Mouse (Mus musculus) CH12.LX (cell line): ENCODE data around the gene Notch1. TPM values are rescaled to one million over a fixed set of nuclear protein-coding genes. Genes with fewer than 3 reads are reported as not detected.

Source experiments
- DNase-seq: peaks from one replicate; pipeline ENCODE4 v3.0.0-alpha.2; 2013; ENCODE audit errors: extremely low read depth
- H3K27ac ChIP-seq: 2 replicates; pipeline ENCODE4 v1.5.1; 2012; ENCODE audit warnings: low read depth, mild to moderate bottlenecking, control low read depth, moderate library complexity; ENCODE audit not compliant: insufficient read depth
- H3K27me3 ChIP-seq: replicated peaks from 2 replicates; pipeline ENCODE3; 2012; ENCODE audit warnings: inconsistent platforms
- H3K36me3 ChIP-seq, 2 experiments: replicated peaks in 1 of 2; 2 replicates each; pipeline versions ENCODE3 to v1.6.1; 2012; ENCODE audit warnings: inconsistent platforms in 1 of 2, low read length in 1 of 2, mild to moderate bottlenecking in 1 of 2, mixed read lengths in 1 of 2, moderate library complexity in 1 of 2; ENCODE audit not compliant: control insufficient read depth in 1 of 2, insufficient read depth in 1 of 2
- H3K4me1 ChIP-seq, 2 experiments: 2 replicates each; pipeline ENCODE4 v1.6.1; 2012; ENCODE audit warnings: inconsistent platforms in 1 of 2, moderate library complexity in 1 of 2; ENCODE audit not compliant: insufficient read depth in 2 of 2, control insufficient read depth in 1 of 2
- H3K4me2 ChIP-seq: 2 replicates; pipeline ENCODE4 v1.6.1; 2012; ENCODE audit warnings: low read depth, mild to moderate bottlenecking, control low read depth; ENCODE audit not compliant: poor library complexity, insufficient read depth, severe bottlenecking
- H3K4me3 ChIP-seq, 3 experiments: fragments of 150-350 bp in 1 of 3; sonication (generic) in 1 of 3; replicated peaks in 1 of 3; 2 replicates each; pipeline versions ENCODE3 to v1.5.1; 2011 to 2012; ENCODE audit warnings: low read depth in 2 of 3, low read length in 2 of 3, mild to moderate bottlenecking in 2 of 3, moderate library complexity in 2 of 3, control low read depth in 1 of 3, improper control_type of control experiment in 1 of 3, inconsistent platforms in 1 of 3, mixed read lengths in 1 of 3; ENCODE audit not compliant: poor library complexity in 1 of 3
- H3K79me2 ChIP-seq: replicated peaks from 2 replicates; pipeline ENCODE4 v1.6.1; 2012; ENCODE audit warnings: mild to moderate bottlenecking, moderate library complexity; ENCODE audit not compliant: control insufficient read depth, poor library complexity, insufficient read depth, severe bottlenecking; ENCODE audit errors: extremely low read depth
- H3K9ac ChIP-seq: 2 replicates; pipeline ENCODE4 v1.6.1; 2012; ENCODE audit warnings: low read depth, mild to moderate bottlenecking, control low read depth, moderate library complexity; ENCODE audit not compliant: insufficient read depth
- H3K9me3 ChIP-seq: replicated peaks from 2 replicates; pipeline ENCODE3; 2012; ENCODE audit warnings: low read length, inconsistent platforms, mixed read lengths
- BHLHE40 ChIP-seq: IDR thresholded peaks from 2 replicates; pipeline ENCODE4 v1.6.1; 2011; ENCODE audit warnings: mild to moderate bottlenecking, low read depth, low read length, improper control_type of control experiment
- CHD1 ChIP-seq: IDR thresholded peaks from 2 replicates; pipeline ENCODE4 v1.6.1; 2012; ENCODE audit warnings: low read depth, low read length, improper control_type of control experiment, inconsistent platforms
- CHD2 ChIP-seq: IDR thresholded peaks from 2 replicates; pipeline ENCODE4 v1.6.1; 2011; ENCODE audit warnings: low read length, improper control_type of control experiment
- CTCF ChIP-seq, 2 experiments: IDR thresholded peaks in 1 of 2; conservative IDR thresholded peaks in 1 of 2; 2 replicates each; pipeline ENCODE4 v1.5.1; 2011 to 2012; ENCODE audit warnings: low read depth in 2 of 2, low read length in 2 of 2, improper control_type of control experiment in 1 of 2, inconsistent platforms in 1 of 2, mild to moderate bottlenecking in 1 of 2, moderate library complexity in 1 of 2
- E2F4 ChIP-seq: IDR thresholded peaks from 2 replicates; pipeline ENCODE4 v1.6.1; 2011; ENCODE audit warnings: low read depth, low read length, improper control_type of control experiment; ENCODE audit not compliant: insufficient replicate concordance
- ELF1 ChIP-seq: IDR thresholded peaks from 2 replicates; pipeline ENCODE4 v1.6.1; 2014; ENCODE audit warnings: low read depth, mild to moderate bottlenecking, inconsistent platforms, low read length, improper control_type of control experiment
- EP300 ChIP-seq: IDR thresholded peaks from 2 replicates; pipeline ENCODE4 v1.6.1; 2011; ENCODE audit warnings: low read length, improper control_type of control experiment
- ETS1 ChIP-seq: conservative IDR thresholded peaks from 2 replicates; pipeline ENCODE4 v1.6.1; 2012; ENCODE audit warnings: low read depth, mild to moderate bottlenecking, inconsistent platforms, low read length, improper control_type of control experiment, moderate library complexity
- GABPA ChIP-seq: IDR thresholded peaks from 2 replicates; pipeline ENCODE4 v1.6.1; 2012; ENCODE audit warnings: low read depth, low read length, improper control_type of control experiment, inconsistent platforms; ENCODE audit not compliant: insufficient replicate concordance
- HCFC1 ChIP-seq: IDR thresholded peaks from 2 replicates; pipeline ENCODE4 v1.6.1; 2012; ENCODE audit warnings: low read depth, mild to moderate bottlenecking, inconsistent platforms, low read length, improper control_type of control experiment
- IRF4 ChIP-seq: IDR thresholded peaks from 2 replicates; pipeline ENCODE4 v1.6.1; 2014; ENCODE audit warnings: low read depth, mild to moderate bottlenecking, inconsistent platforms, low read length, improper control_type of control experiment
- JUN ChIP-seq: IDR thresholded peaks from 2 replicates; pipeline ENCODE4 v1.6.1; 2011; ENCODE audit warnings: low read depth, mild to moderate bottlenecking, low read length, improper control_type of control experiment, moderate library complexity; ENCODE audit not compliant: insufficient read depth
- JUND ChIP-seq: conservative IDR thresholded peaks from 2 replicates; pipeline ENCODE4 v1.6.1; 2011; ENCODE audit warnings: low read depth, low read length, improper control_type of control experiment
- KAT2A ChIP-seq: IDR thresholded peaks from 2 replicates; pipeline ENCODE4 v1.6.1; 2012; ENCODE audit warnings: low read length, improper control_type of control experiment, inconsistent platforms; ENCODE audit not compliant: insufficient replicate concordance
- MAFK ChIP-seq: IDR thresholded peaks from 2 replicates; pipeline ENCODE4 v1.6.1; 2011; ENCODE audit warnings: low read length, improper control_type of control experiment; ENCODE audit not compliant: insufficient replicate concordance
- MAX ChIP-seq: IDR thresholded peaks from 2 replicates; pipeline ENCODE4 v1.6.1; 2011; ENCODE audit warnings: low read length, improper control_type of control experiment
- MAZ ChIP-seq: IDR thresholded peaks from 2 replicates; pipeline ENCODE4 v1.6.1; 2012; ENCODE audit warnings: low read depth, mild to moderate bottlenecking, inconsistent platforms, low read length, improper control_type of control experiment, moderate library complexity
- MEF2A ChIP-seq: IDR thresholded peaks from 2 replicates; pipeline ENCODE4 v1.6.1; 2014; ENCODE audit warnings: low read depth, mild to moderate bottlenecking, inconsistent platforms, low read length, improper control_type of control experiment, borderline replicate concordance
- MXI1 ChIP-seq: IDR thresholded peaks from 2 replicates; pipeline ENCODE4 v1.6.1; 2011; ENCODE audit warnings: mild to moderate bottlenecking, low read depth, low read length, improper control_type of control experiment
- MYC ChIP-seq: IDR thresholded peaks from 2 replicates; pipeline ENCODE4 v1.6.1; 2011; ENCODE audit warnings: low read depth, mild to moderate bottlenecking, improper control_type of control experiment, low read length
- NELFE ChIP-seq: IDR thresholded peaks from 2 replicates; pipeline ENCODE4 v1.6.1; 2011; ENCODE audit warnings: low read depth, low read length, improper control_type of control experiment
- NRF1 ChIP-seq: IDR thresholded peaks from 2 replicates; pipeline ENCODE4 v1.6.1; 2014; ENCODE audit warnings: low read depth, mild to moderate bottlenecking, inconsistent platforms, low read length, improper control_type of control experiment, moderate library complexity
- PAX5 ChIP-seq: IDR thresholded peaks from 2 replicates; pipeline ENCODE4 v1.6.1; 2012; ENCODE audit warnings: low read length, inconsistent platforms, mixed read lengths
- POLR2A ChIP-seq: IDR thresholded peaks from 2 replicates; pipeline ENCODE4 v1.6.1; 2011; ENCODE audit warnings: low read depth, mild to moderate bottlenecking, improper control_type of control experiment, low read length
- POLR2AphosphoS2 ChIP-seq: IDR thresholded peaks from 2 replicates; pipeline ENCODE4 v1.6.1; 2011; ENCODE audit warnings: low read depth, low read length, improper control_type of control experiment
- RAD21 ChIP-seq: IDR thresholded peaks from 2 replicates; pipeline ENCODE4 v1.6.1; 2011; ENCODE audit warnings: low read depth, mild to moderate bottlenecking, low read length, improper control_type of control experiment, moderate library complexity
- RCOR1 ChIP-seq: conservative IDR thresholded peaks from 2 replicates; pipeline ENCODE4 v1.6.1; 2012; ENCODE audit warnings: low read depth, mild to moderate bottlenecking, inconsistent platforms, low read length, improper control_type of control experiment
- SIN3A ChIP-seq: IDR thresholded peaks from 2 replicates; pipeline ENCODE4 v1.6.1; 2012; ENCODE audit warnings: low read length, improper control_type of control experiment, inconsistent platforms
- SMC3 ChIP-seq: IDR thresholded peaks from 2 replicates; pipeline ENCODE4 v1.6.1; 2011; ENCODE audit warnings: low read depth, low read length, improper control_type of control experiment
- TBP ChIP-seq: conservative IDR thresholded peaks from 2 replicates; pipeline ENCODE4 v1.6.1; 2011; ENCODE audit warnings: low read depth, low read length, improper control_type of control experiment
- TCF12 ChIP-seq: IDR thresholded peaks from 2 replicates; pipeline ENCODE4 v1.6.1; 2014; ENCODE audit warnings: low read depth, mild to moderate bottlenecking, inconsistent platforms, low read length, improper control_type of control experiment
- UBTF ChIP-seq: IDR thresholded peaks from 2 replicates; pipeline ENCODE4 v1.6.1; 2012; ENCODE audit warnings: low read depth, mild to moderate bottlenecking, inconsistent platforms, low read length, improper control_type of control experiment, moderate library complexity
- USF1 ChIP-seq: IDR thresholded peaks from 2 replicates; pipeline ENCODE4 v1.6.1; 2014; ENCODE audit warnings: low read depth, mild to moderate bottlenecking, inconsistent platforms, low read length, improper control_type of control experiment
- USF2 ChIP-seq: conservative IDR thresholded peaks from 2 replicates; pipeline ENCODE4 v1.6.1; 2011; ENCODE audit warnings: low read depth, low read length, improper control_type of control experiment
- ZC3H11A ChIP-seq: IDR thresholded peaks from 2 replicates; pipeline ENCODE4 v1.6.1; 2012; ENCODE audit warnings: low read depth, mild to moderate bottlenecking, inconsistent platforms, low read length, improper control_type of control experiment
- ZKSCAN1 ChIP-seq: IDR thresholded peaks from 2 replicates; pipeline ENCODE4 v1.6.1; 2012; ENCODE audit warnings: low read depth, inconsistent platforms, low read length, improper control_type of control experiment, borderline replicate concordance
- ZMIZ1 ChIP-seq: IDR thresholded peaks from 2 replicates; pipeline ENCODE4 v1.6.1; 2012; ENCODE audit warnings: low read depth, mild to moderate bottlenecking, inconsistent platforms, low read length, improper control_type of control experiment
- ZNF384 ChIP-seq: IDR thresholded peaks from 2 replicates; pipeline ENCODE4 v1.6.1; 2012; ENCODE audit warnings: low read depth, low read length, improper control_type of control experiment, inconsistent platforms
- dilution Hi-C: fragments of 300-500 bp; cut with MboI; formaldehyde crosslinking; loops from 2 replicates; pipeline ENCODE4 v1.14.3; 2020; ENCODE audit warnings: low sequenced_read_pairs; ENCODE audit not compliant: extremely low pct_unique_long_range_greater_than_20kb, extremely low pct_ligation_motif_present
- in situ Hi-C: fragments of 300-500 bp; cut with MboI; formaldehyde crosslinking; loops from 3 replicates; pipeline ENCODE4 v1.14.3; 2019; ENCODE audit warnings: low sequenced_read_pairs, low pct_ligation_motif_present, low pct_unique_long_range_greater_than_20kb, mixed read lengths
- polyA plus RNA-seq: library from polyadenylated mRNA; unstranded; fragments of >175 nt; gene quantifications from 2 replicates; pipeline ENCODE4 v1.2.1, GENCODE M21; 2012; ENCODE audit warnings: low read depth; ENCODE audit not compliant: insufficient read length
- total RNA-seq, 2 experiments: library from RNA; depleted of rRNA; stranded (reverse); fragments of 300-350 nt in 1 of 2; fragments of >200 nt in 1 of 2; gene quantifications; 2 replicates each; pipeline ENCODE4 v1.2.3; 2012 to 2014

The Notch1 gene
- total and polyA plus RNA-seq, 3 experiments: 0.98 to 13.1 (median 3.8) TPM

GRCm38 (mm10) chr2:26507481-26507886 lies 9.0 kb downstream of the Notch1 start:
- peak; percentile 81 for DNase-seq
- Histone ChIP-seq H3K9me3 (no peaks in the 10 kb centered on the region), H3K79me2 (0 out of 2 replicates have a peak, but pooled peaks cover 1% of the 10 kb centered on the region), H3K36me3 (no peaks in the 10 kb centered on the region), H3K4me1 (peaks cover 30 to 66% of the 10 kb centered on the region in 2 experiments), H3K4me2 (peak overlapping the region; percentile 48), H3K4me3 (no peak overlapping the region), H3K9ac (peak overlapping the region; percentile 74; the same call in 1 of the 2 replicates), H3K27me3 (peaks cover 15% of the 10 kb centered on the region), H3K27ac (peak overlapping the region; percentile 48; the same call in 1 of the 2 replicates)
- dilution Hi-C loops: no loop called here
- TF ChIP-seq MAX (no peak), ETS1 (no peak; the same call in 1 of the 2 replicates), CHD2 (no peak), UBTF (no peak), ZMIZ1 (no peak), ZKSCAN1 (no peak), MXI1 (no peak), IRF4 (0 out of 2 replicates have a peak, but pooled peaks have one; percentile 34), SIN3A (peak; percentile 1; the same call in 1 of the 2 replicates), ZC3H11A (no peak), BHLHE40 (no peak), POLR2A (peak; percentile 67), EP300 (peak; percentile 25; the same call in 1 of the 2 replicates), JUND (no peak), E2F4 (no peak), ZNF384 (peak; percentile 49), TBP (peak; percentile 77), NRF1 (no peak; the same call in 1 of the 2 replicates), KAT2A (no peak), ELF1 (no peak), MAZ (no peak), GABPA (no peak), JUN (0 out of 2 replicates have a peak, but pooled peaks have one; percentile 4), RAD21 (no peak), USF2 (no peak), USF1 (no peak), POLR2AphosphoS2 (no peak), PAX5 (no peak), CHD1 (peak; percentile 60; the same call in 1 of the 2 replicates), TCF12 (peak; percentile 60), RCOR1 (no peak), CTCF (conservative IDR thresholded peaks at IDR 0.05 in 1 of 2, IDR thresholded peaks at IDR 0.05 in 1 of 2; ENCODE audit: low read depth in 2 of 2, low read length in 2 of 2) (no peak), MEF2A (peak; percentile 42), NELFE (peak; percentile 70; the same call in 1 of the 2 replicates), HCFC1 (no peak), SMC3 (no peak; the same call in 1 of the 2 replicates), MYC (no peak), MAFK (peak; percentile 65; the same call in 1 of the 2 replicates)
- in situ Hi-C loops: loop anchor here (5.0 kb wide), 1 partner anchor 40 kb away; no protein-coding TSS in a partner anchor
